Mouse (Mus musculus) ES-Bruce4 (cell line): ENCODE results near the gene Kcnmb1. TPM values are rescaled to one million over a fixed set of nuclear protein-coding genes. Genes with fewer than 3 reads are reported as not detected.

Source experiments
- H3K27ac ChIP-seq: 2 replicates; pipeline ENCODE4 v1.5.1; 2012; ENCODE audit warnings: low read length, inconsistent platforms; ENCODE audit not compliant: insufficient read depth
- H3K27me3 ChIP-seq: 2 replicates; pipeline ENCODE4 v1.6.1; 2012; ENCODE audit warnings: mild to moderate bottlenecking, low read length, inconsistent platforms; ENCODE audit not compliant: control insufficient read depth, poor library complexity, insufficient read depth, severe bottlenecking
- H3K36me3 ChIP-seq: 2 replicates; pipeline ENCODE4 v1.6.1; 2012; ENCODE audit warnings: inconsistent platforms, mild to moderate bottlenecking, low read length, moderate library complexity; ENCODE audit not compliant: control insufficient read depth, poor library complexity, insufficient read depth, severe bottlenecking
- H3K4me1 ChIP-seq: one replicate; pipeline ENCODE4 v1.8.1; 2011; ENCODE audit warnings: low read length; ENCODE audit not compliant: control insufficient read depth, insufficient read depth
- H3K4me3 ChIP-seq: 2 replicates; pipeline ENCODE4 v1.5.1; 2011; ENCODE audit warnings: low read depth, mild to moderate bottlenecking, low read length
- H3K9ac ChIP-seq: 2 replicates; pipeline ENCODE4 v1.6.1; 2012; ENCODE audit warnings: low read depth, mild to moderate bottlenecking, inconsistent platforms; ENCODE audit not compliant: poor library complexity, severe bottlenecking
- H3K9me3 ChIP-seq: replicated peaks from 2 replicates; pipeline ENCODE4 v1.6.1; 2012; ENCODE audit warnings: mild to moderate bottlenecking, low read length, inconsistent platforms; ENCODE audit not compliant: control insufficient read depth, poor library complexity, insufficient read depth, severe bottlenecking
- CTCF ChIP-seq: IDR thresholded peaks from one replicate; pipeline ENCODE4 v1.8.1; 2011; ENCODE audit warnings: low read depth, low read length
- EP300 ChIP-seq: IDR thresholded peaks from 2 replicates; pipeline ENCODE4 v1.6.1; 2011; ENCODE audit warnings: low read depth, low read length; ENCODE audit not compliant: insufficient read depth
- POLR2A ChIP-seq: IDR thresholded peaks from one replicate; pipeline ENCODE4 v1.8.1; 2011; ENCODE audit warnings: low read length; ENCODE audit not compliant: insufficient read depth
- polyA plus RNA-seq: library from polyadenylated mRNA; stranded (reverse); fragments of >200 nt; gene quantifications from 2 replicates; pipeline ENCODE4 v1.2.4, GENCODE M21; 2011; ENCODE audit warnings: low read depth; ENCODE audit not compliant: missing spikeins, insufficient read depth, insufficient read length

Gene Kcnmb1
- polyA plus RNA-seq, 1 experiment, result not detected

DNA sequence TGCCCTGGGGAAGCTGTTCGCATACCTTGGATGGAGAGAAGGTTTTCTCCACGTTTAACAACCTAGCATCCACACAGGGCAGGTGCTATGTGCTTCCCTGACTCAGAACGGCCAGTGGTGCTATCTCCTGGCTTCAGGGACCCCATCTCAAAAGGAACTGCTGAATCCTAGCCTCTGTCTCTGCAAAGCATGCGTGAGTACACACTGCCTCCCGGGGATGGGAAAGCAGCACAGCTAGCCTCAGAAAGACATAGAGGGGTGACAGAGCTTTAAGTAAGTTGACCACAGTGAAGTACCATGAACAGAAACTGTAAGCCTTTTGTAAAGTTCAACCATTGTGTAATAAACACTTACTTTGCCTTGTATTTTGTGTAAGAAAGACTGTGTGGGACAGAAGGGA lies 30.7 kb downstream of the Kcnmb1 start:
- no peaks in the 10 kb centered on the region for H3K9me3 ChIP-seq
- no peaks in the 10 kb centered on the region for H3K36me3 ChIP-seq
- H3K9ac ChIP-seq, result no peak overlapping the region
- H3K4me1 ChIP-seq, result no peaks in the 10 kb centered on the region
- TF ChIP-seq POLR2A (no peak), CTCF (no peak), EP300 (no peak)
- no peak overlapping the region for H3K27ac ChIP-seq
- no peak overlapping the region for H3K4me3 ChIP-seq
- no peaks in the 10 kb centered on the region for H3K27me3 ChIP-seq

DNA sequence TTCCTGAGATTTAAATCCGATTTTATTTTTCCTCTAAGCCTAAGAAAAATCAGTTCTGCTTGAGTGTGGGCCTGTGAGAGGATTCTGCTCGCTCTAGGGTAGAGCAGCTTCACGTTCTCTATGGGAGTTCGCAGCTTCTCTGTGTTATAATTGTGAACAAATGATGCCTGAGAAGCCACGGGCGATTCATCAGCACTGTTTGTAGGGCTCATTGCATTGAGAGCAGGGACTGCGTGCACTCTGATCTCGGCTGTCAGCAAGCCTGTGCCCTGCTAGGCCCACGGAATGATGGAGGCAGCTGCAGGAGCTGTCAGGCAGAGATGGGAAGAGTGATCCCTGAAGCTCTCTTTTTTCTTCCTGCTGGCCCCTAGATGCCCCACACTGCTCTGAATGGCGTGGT lies 35.4 kb downstream of the Kcnmb1 start:
- no peaks in the 10 kb centered on the region for H3K27me3 ChIP-seq
- H3K9me3 ChIP-seq, result no peaks in the 10 kb centered on the region
- no peak overlapping the region for H3K9ac ChIP-seq
- no peaks in the 10 kb centered on the region for H3K4me1 ChIP-seq
- no peak overlapping the region for H3K27ac ChIP-seq
- TF ChIP-seq CTCF (no peak), EP300 (no peak)
- H3K4me3 ChIP-seq, result no peak overlapping the region
- no peaks in the 10 kb centered on the region for H3K36me3 ChIP-seq

DNA sequence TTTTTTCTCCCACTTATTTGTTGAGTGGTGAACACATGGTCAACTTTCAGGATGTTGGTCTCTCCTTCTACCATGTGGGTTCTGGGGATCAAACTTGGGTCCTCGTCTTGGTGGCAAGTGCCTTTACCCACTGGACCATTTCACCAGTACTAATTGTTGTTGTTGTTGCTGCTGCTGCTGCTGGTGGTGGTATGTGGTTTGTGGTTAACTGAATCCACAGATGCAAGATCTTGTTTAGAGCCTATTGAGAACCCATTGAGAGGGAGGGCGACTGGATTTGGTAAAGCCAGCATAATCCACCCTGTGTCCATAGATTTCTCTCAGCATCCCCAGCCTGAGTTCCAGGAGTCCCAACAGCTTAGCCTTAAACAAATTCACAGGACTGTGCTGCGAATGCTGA lies 37.6 kb downstream of the Kcnmb1 start:
- TF ChIP-seq EP300 (no peak), POLR2A (no peak), CTCF (no peak)

DNA sequence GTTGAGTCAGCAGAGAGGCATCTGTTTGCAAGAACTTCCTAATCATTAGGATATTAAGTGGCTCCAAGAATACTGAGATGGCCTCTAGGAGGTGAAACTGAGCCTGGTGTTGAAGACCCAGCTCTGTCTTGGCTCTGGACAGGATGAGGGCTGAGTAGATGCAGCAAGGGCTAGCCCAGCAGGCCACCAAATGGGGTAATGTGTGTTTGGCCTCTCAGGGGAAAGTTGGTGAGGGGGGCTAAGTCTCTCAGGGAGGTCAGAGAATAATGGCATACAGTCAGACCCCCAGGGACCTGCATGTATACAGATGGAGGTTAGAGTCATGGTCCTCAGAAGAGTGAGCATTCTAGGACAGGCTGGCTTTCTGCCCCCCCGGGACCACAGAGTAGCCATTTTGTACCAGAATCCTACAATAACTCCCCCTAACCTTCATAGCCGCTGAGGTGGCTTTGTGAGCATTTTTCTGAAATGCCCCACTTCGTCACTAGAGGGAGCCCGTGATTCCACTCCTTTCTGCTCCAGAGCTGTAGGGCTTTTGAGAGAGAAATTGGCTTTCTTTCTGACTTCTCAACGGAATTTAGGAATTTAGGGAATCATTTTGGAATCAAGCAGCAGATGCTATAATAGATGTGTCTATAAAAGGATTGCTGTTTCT lies 39.3 kb downstream of the Kcnmb1 start:
- no peak overlapping the region for H3K9ac ChIP-seq

More for the DNA sequence above, 37.6 kb downstream of the Kcnmb1 start:
- Histone ChIP-seq H3K4me1 (no peaks in the 10 kb centered on the region), H3K36me3 (no peaks in the 10 kb centered on the region), H3K9me3 (no peaks in the 10 kb centered on the region), H3K9ac (no peak overlapping the region), H3K4me3 (no peak overlapping the region), H3K27me3 (no peaks in the 10 kb centered on the region), H3K27ac (no peak overlapping the region)

DNA sequence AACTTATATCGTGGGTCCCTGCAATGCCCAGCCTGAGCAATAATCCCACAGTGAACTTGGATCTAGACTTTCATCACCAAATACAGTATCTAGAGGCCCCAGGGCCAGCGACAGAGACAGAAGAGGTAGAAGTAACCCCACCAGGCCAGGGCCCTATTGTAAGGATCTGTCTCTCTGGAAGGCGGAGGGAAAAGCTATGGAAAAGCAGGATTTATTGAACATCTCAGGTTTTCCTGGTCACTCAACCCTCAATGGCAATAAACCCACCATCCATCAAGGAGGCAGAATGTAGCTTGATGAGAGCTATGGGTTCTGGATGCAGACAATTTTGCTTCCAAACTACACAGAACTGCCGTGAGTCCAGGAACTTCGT lies 39.8 kb downstream of the Kcnmb1 start:
- Histone ChIP-seq H3K27ac (no peak overlapping the region), H3K4me3 (no peak overlapping the region), H3K9me3 (no peaks in the 10 kb centered on the region), H3K27me3 (no peaks in the 10 kb centered on the region), H3K36me3 (no peaks in the 10 kb centered on the region), H3K4me1 (no peaks in the 10 kb centered on the region), H3K9ac (no peak overlapping the region)
- TF ChIP-seq CTCF, result no peak
- TF ChIP-seq POLR2A, result no peak
- no peak for TF ChIP-seq EP300

More for the DNA sequence above, 39.3 kb downstream of the Kcnmb1 start:
- H3K9me3 ChIP-seq, result no peaks in the 10 kb centered on the region
- H3K27me3 ChIP-seq, result no peaks in the 10 kb centered on the region
- no peak overlapping the region for H3K4me3 ChIP-seq
- H3K36me3 ChIP-seq, result no peaks in the 10 kb centered on the region
- no peaks in the 10 kb centered on the region for H3K4me1 ChIP-seq
- TF ChIP-seq EP300, result no peak
- TF ChIP-seq CTCF, result peak; percentile 36
- TF ChIP-seq POLR2A, result no peak
- no peak overlapping the region for H3K27ac ChIP-seq

DNA sequence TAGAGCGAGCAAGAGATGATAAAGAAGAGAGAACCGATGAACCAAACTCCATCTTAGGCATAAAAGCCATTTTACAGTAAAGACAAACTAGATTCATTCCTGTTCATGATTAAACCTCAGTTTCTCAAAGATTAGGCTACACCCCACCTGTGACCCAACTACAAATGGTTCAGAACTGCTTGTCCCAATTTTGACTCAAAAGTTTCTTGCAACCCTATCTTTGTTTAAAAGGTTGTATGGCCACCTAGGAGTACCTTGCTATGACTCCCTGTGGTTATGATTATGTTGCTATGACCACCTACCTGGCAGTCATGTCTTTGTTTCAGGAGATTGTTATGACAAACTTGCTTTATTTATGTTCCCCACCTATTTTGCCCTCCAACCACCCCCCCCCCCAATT lies 44.8 kb downstream of the Kcnmb1 start:
- Histone ChIP-seq H3K27me3 (no peaks in the 10 kb centered on the region), H3K27ac (no peak overlapping the region), H3K4me3 (no peak overlapping the region), H3K9ac (no peak overlapping the region), H3K36me3 (no peaks in the 10 kb centered on the region), H3K4me1 (no peaks in the 10 kb centered on the region), H3K9me3 (no peaks in the 10 kb centered on the region)
- TF ChIP-seq POLR2A (no peak), CTCF (no peak), EP300 (no peak)
